Mouse (Mus musculus) forebrain, postnatal 0 days (tissue): ENCODE data around the gene Slc41a2. TPM values are rescaled to one million over a fixed set of nuclear protein-coding genes. Genes with fewer than 3 reads are reported as not detected.

Source experiments
- ATAC-seq: fragments of 200-750 bp; cut with Nextera tagmentation; 2 replicates; pipeline ENCODE4 v1.8.0; 2017; ENCODE audit warnings: mild to moderate bottlenecking, moderate library complexity
- DNase-seq: peaks from one replicate; pipeline ENCODE4 v3.0.0-alpha.2; 2015
- H3K27ac ChIP-seq: fragments of 300-500 bp; sonication (generic); 2 replicates; pipeline ENCODE4 v1.5.1; 2014; ENCODE audit warnings: low read depth, mild to moderate bottlenecking, antibody characterized with exemption, low read length, moderate library complexity, mixed read lengths
- H3K27me3 ChIP-seq: fragments of 300-500 bp; sonication (generic); 2 replicates; pipeline ENCODE4 v1.6.1; 2014; ENCODE audit warnings: mild to moderate bottlenecking, low read length, mixed read lengths; ENCODE audit not compliant: insufficient read depth
- H3K36me3 ChIP-seq: fragments of 300-500 bp; sonication (generic); 2 replicates; pipeline ENCODE4 v1.6.1; 2014; ENCODE audit warnings: mild to moderate bottlenecking, moderate library complexity; ENCODE audit not compliant: insufficient read depth
- H3K4me1 ChIP-seq: fragments of 300-500 bp; sonication (generic); 2 replicates; pipeline ENCODE4 v1.6.1; 2014; ENCODE audit warnings: antibody characterized with exemption; ENCODE audit not compliant: insufficient read depth
- H3K4me2 ChIP-seq: fragments of 300-500 bp; sonication (generic); 2 replicates; pipeline ENCODE4 v1.6.1; 2014; ENCODE audit warnings: low read depth, mild to moderate bottlenecking, moderate library complexity
- H3K4me3 ChIP-seq: fragments of 300-500 bp; sonication (generic); 2 replicates; pipeline ENCODE4 v1.5.1; 2014; ENCODE audit warnings: low read depth, low read length, mixed read lengths
- H3K9ac ChIP-seq: fragments of 300-500 bp; sonication (generic); 2 replicates; pipeline ENCODE4 v1.6.1; 2014; ENCODE audit warnings: mild to moderate bottlenecking
- H3K9me3 ChIP-seq: fragments of 300-500 bp; sonication (generic); 2 replicates; pipeline ENCODE4 v1.6.1; 2016; ENCODE audit warnings: low read length
- CTCF ChIP-seq: sonication (generic); IDR thresholded peaks from 2 replicates; pipeline ENCODE4 v1.5.1; 2016; ENCODE audit warnings: antibody characterized with exemption, control low read depth, low read depth
- WGBS: fragments of 180-500 bp; shearing (Covaris S2); extraction: QIAGEN DNeasy Blood & Tissue Kit; methylation state at CpG from one replicate; pipeline ENCODE4 v1.1.7; 2014; 5-methylcytosine and 5-hydroxymethylcytosine counted together
- polyA plus RNA-seq: library from polyadenylated mRNA; unstranded; fragments of >200 nt; fragmentation: Nextera tagmentation; extraction: Ambion mirVana; gene quantifications from 2 replicates; pipeline ENCODE4 v1.2.1, GENCODE M21; 2015
- total RNA-seq: library from RNA; depleted of rRNA; stranded (reverse); fragments of >200 nt; gene quantifications from 2 replicates; pipeline ENCODE4 v1.2.3, GENCODE M21; 2014

The Slc41a2 gene
- total and polyA plus RNA-seq, 2 experiments from 2014 or later = 10.1 to 23.8 TPM

DNA sequence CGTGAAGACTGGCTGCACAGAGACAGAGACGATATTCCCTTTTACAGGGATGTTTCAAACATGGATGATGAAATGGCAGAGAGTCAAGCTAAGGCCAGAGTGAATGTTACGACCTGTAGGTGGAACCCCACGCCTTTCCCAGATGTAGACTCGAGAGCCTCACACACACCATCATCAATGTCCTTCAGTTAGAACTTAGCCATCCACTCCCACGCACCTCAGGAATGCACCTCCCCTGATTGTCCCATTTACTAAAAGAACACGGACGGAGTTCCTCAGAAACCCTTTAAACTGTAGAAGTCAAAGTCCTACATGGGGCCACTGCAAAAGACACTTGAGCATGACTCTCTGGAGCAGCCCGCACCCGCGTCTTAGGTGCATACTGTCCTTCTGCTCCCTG is 46.0 kb downstream of the Slc41a2 start:
- DNase-seq (no peak), ATAC-seq (no peak)
- no peak for TF ChIP-seq CTCF
- Histone ChIP-seq H3K9ac (no peak overlapping the region), H3K4me2 (no peak overlapping the region), H3K27ac (no peak overlapping the region), H3K4me3 (no peak overlapping the region), H3K9me3 (no peaks in the 10 kb centered on the region), H3K4me1 (no peaks in the 10 kb centered on the region), H3K36me3 (no peaks in the 10 kb centered on the region; the same call in 1 of the 2 replicates), H3K27me3 (no peaks in the 10 kb centered on the region)
- 91% methylated on average over 11 of the region's 11 CpGs for WGBS

DNA sequence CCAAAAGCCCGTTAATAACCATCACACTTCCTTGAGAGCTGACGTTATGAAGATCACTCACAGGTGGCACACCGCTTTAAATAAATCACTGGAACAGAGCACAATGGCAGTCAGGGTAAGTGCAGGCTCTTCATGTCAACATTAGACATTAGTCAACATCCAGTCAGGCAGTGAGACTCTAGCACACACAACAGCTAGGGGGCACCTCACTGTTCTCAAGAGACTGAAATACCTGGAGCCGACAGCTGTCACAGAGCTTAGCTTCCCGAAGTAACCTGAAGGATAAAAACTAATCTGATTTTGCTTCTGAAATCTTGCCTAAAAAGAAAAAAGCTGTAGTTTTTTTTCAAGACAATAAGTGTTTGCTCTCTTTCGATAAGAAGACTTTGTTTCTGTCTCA is 49.9 kb downstream of the Slc41a2 start:
- WGBS = 75% methylated on average over 6 of the region's 6 CpGs

GRCm38 (mm10) chr10:83286399-83286798 is 51.3 kb downstream of the Slc41a2 start:
- no peak for ATAC-seq
- Histone ChIP-seq H3K27me3 (no peaks in the 10 kb centered on the region), H3K27ac (peak overlapping the region; percentile 2; the same call in 1 of the 2 replicates), H3K4me2 (peak overlapping the region; percentile 5; the same call in 1 of the 2 replicates), H3K36me3 (no peaks in the 10 kb centered on the region; the same call in 1 of the 2 replicates), H3K9ac (no peak overlapping the region), H3K9me3 (no peaks in the 10 kb centered on the region), H3K4me3 (no peak overlapping the region), H3K4me1 (0 out of 2 replicates have a peak, but pooled peaks cover 4% of the 10 kb centered on the region)
- no peak for DNase-seq
- WGBS = 42% methylated on average over 7 of the region's 7 CpGs
- no peak for TF ChIP-seq CTCF

More for the DNA sequence above, 49.9 kb downstream of the Slc41a2 start:
- no peak overlapping the region for H3K4me2 ChIP-seq
- H3K4me3 ChIP-seq = no peak overlapping the region
- ATAC-seq = no peak
- H3K36me3 ChIP-seq = no peaks in the 10 kb centered on the region; the same call in 1 of the 2 replicates
- H3K9me3 ChIP-seq = no peaks in the 10 kb centered on the region
- no peak overlapping the region for H3K9ac ChIP-seq
- H3K27me3 ChIP-seq = no peaks in the 10 kb centered on the region
- DNase-seq = no peak
- H3K4me1 ChIP-seq = 0 out of 2 replicates have a peak, but pooled peaks cover 4% of the 10 kb centered on the region
- H3K27ac ChIP-seq = no peak overlapping the region
- peak; percentile 23; the same call in 1 of the 2 replicates for TF ChIP-seq CTCF

DNA sequence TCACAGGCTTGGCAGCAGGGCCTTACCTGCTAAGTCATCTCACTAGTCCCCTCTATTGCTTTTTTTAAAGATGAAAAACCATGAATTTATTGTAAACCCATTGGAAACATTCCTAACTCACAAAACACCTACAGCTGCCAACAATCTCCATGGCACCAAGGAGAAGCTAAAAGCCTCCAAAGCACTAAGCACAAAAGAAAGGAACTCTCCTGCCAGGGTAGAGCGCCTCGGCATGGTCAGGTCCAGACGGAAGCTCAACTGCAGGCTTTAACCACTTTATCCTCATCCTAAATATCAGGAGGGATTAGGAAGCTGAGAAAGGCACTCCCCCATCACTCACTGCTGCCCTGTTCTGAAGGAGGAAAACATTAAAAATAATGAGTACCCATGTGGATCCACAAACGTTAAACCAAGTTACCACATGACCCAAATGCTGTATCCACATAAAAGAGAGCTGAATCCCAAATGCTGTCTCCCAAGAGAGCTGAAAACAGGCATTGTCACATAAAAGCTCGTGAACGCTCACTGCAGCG is 51.9 kb downstream of the Slc41a2 start:
- peak overlapping the region; percentile 2; the same call in 1 of the 2 replicates for H3K27ac ChIP-seq
- TF ChIP-seq CTCF = no peak
- no peaks in the 10 kb centered on the region; the same call in 1 of the 2 replicates for H3K36me3 ChIP-seq
- ATAC-seq = peak; percentile 63
- H3K9me3 ChIP-seq = no peaks in the 10 kb centered on the region
- H3K4me3 ChIP-seq = no peak overlapping the region
- H3K4me2 ChIP-seq = peak overlapping the region; percentile 5; the same call in 1 of the 2 replicates
- peak; percentile 28 for DNase-seq
- no peak overlapping the region for H3K9ac ChIP-seq
- H3K27me3 ChIP-seq = no peaks in the 10 kb centered on the region
- 28% methylated on average over 7 of the region's 7 CpGs for WGBS
- 0 out of 2 replicates have a peak, but pooled peaks cover 4% of the 10 kb centered on the region for H3K4me1 ChIP-seq

DNA sequence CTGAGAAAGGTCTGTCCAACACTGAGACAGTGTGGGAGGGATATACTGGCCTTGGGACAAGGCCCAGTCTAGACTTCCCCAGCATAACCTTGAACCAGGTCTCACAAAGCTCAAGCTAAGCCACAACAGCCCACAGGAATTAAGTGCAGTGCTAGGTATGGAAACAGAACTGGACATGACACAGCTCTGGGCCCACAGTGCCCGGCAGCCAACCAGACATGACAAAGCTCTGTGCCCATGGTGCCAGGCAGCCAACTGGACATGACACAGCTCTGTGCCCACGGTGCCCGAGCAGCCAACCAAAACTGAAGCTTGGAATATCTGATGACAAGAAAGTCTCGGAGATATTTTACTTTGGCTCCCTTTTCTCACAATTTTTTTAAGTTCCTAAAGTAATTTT is 52.8 kb downstream of the Slc41a2 start:
- H3K4me1 ChIP-seq = 0 out of 2 replicates have a peak, but pooled peaks cover 4% of the 10 kb centered on the region
- H3K27me3 ChIP-seq = no peaks in the 10 kb centered on the region
- no peak overlapping the region for H3K4me2 ChIP-seq
- TF ChIP-seq CTCF = no peak
- no peaks in the 10 kb centered on the region; the same call in 1 of the 2 replicates for H3K36me3 ChIP-seq
- 89% methylated on average over 4 of the region's 4 CpGs for WGBS
- no peak overlapping the region for H3K27ac ChIP-seq
- no peak overlapping the region for H3K9ac ChIP-seq
- ATAC-seq (no peak), DNase-seq (no peak)
- no peak overlapping the region for H3K4me3 ChIP-seq
- no peaks in the 10 kb centered on the region for H3K9me3 ChIP-seq

DNA sequence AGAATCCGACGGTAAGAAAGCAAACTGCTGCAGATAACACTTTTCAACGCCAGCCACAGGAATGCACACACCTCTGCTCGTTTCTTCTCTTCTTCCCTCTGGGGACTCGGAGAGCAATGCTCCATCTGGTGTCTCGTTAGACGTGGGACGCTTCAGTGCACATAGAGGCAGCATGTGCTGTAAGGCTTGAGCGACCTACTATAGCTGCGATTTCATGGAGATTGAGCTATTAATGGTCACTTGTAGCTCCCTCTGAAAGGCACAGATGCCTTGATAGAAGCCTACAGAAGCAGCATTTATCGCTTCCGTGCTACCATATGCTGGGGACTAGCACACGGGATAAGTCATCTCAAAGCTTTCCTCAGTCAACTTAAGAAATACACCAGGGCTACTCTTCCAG is 71.0 kb downstream of the Slc41a2 start:
- peak; percentile 71 for ATAC-seq
- H3K9ac ChIP-seq = no peak overlapping the region
- DNase-seq = peak; percentile 47
- 33% methylated on average over 13 of the region's 13 CpGs for WGBS
- no peak overlapping the region for H3K4me2 ChIP-seq
- no peaks in the 10 kb centered on the region; the same call in 1 of the 2 replicates for H3K4me1 ChIP-seq
- TF ChIP-seq CTCF = peak; percentile 26; the same call in 1 of the 2 replicates
- no peak overlapping the region for H3K27ac ChIP-seq
- H3K9me3 ChIP-seq = no peaks in the 10 kb centered on the region
- H3K36me3 ChIP-seq = no peaks in the 10 kb centered on the region; the same call in 1 of the 2 replicates
- no peaks in the 10 kb centered on the region for H3K27me3 ChIP-seq
- H3K4me3 ChIP-seq = no peak overlapping the region

DNA sequence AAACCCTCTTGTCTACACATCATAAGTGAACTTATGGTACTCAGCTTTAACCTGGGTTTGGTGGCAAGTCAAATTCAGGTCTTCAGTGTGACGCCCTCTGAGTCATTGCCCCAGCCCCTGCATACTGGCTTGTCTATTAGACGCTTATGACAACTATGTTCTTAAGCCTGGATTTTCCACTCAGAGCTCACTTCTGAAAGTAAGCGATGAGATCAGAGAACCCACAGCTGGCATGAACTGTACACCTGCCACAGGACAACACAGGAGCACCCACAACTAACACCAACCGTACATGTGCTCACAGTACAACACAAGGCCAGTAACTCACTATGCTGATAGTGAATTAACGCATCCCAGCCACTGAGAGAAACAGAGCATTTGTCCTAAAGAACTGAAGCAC is 71.4 kb downstream of the Slc41a2 start:
- Histone ChIP-seq H3K4me3 (no peak overlapping the region), H3K4me2 (no peak overlapping the region), H3K27ac (no peak overlapping the region), H3K9ac (no peak overlapping the region), H3K27me3 (no peaks in the 10 kb centered on the region), H3K9me3 (no peaks in the 10 kb centered on the region), H3K4me1 (no peaks in the 10 kb centered on the region; the same call in 1 of the 2 replicates), H3K36me3 (no peaks in the 10 kb centered on the region; the same call in 1 of the 2 replicates)
- 91% methylated on average over 5 of the region's 5 CpGs for WGBS
- DNase-seq (no peak), ATAC-seq (no peak)
- no peak for TF ChIP-seq CTCF
